Mouse (Mus musculus) kidney, postnatal 0 days (tissue): ENCODE results near the gene Ska2. TPM values are rescaled to one million over a fixed set of nuclear protein-coding genes. Genes with fewer than 3 reads are reported as not detected.
A peak's percentile ranks its signal among the peaks of the same experiment; 100 is the strongest.

Experiments used
- ATAC-seq: fragments of 200-750 bp; cut with Nextera tagmentation; replicated peaks from 2 replicates; pipeline ENCODE4 v1.8.0; 2017; ENCODE audit warnings: low read depth, moderate number of reproducible peaks, moderate TSS enrichment, moderate library complexity; ENCODE audit not compliant: low FRiP score
- DNase-seq: peaks from one replicate; pipeline ENCODE4 v3.0.0-alpha.2; 2016; ENCODE audit warnings: low spot score
- H3K27ac ChIP-seq: fragments of 300-500 bp; sonication (generic); 2 replicates; pipeline ENCODE4 v1.5.1; 2014; ENCODE audit warnings: mild to moderate bottlenecking
- H3K27me3 ChIP-seq: fragments of 300-500 bp; sonication (generic); 2 replicates; pipeline ENCODE4 v1.6.1; 2014; ENCODE audit warnings: low read length, mixed read lengths; ENCODE audit not compliant: insufficient read depth
- H3K36me3 ChIP-seq: fragments of 300-500 bp; sonication (generic); 2 replicates; pipeline ENCODE4 v1.6.1; 2014; ENCODE audit warnings: low read length, mixed read lengths; ENCODE audit not compliant: insufficient read depth
- H3K4me1 ChIP-seq: fragments of 300-500 bp; sonication (generic); replicated peaks from 2 replicates; pipeline ENCODE4 v1.6.1; 2014; ENCODE audit warnings: antibody characterized with exemption, low read length, mixed read lengths; ENCODE audit not compliant: insufficient read depth
- H3K4me2 ChIP-seq: fragments of 300-500 bp; sonication (generic); 2 replicates; pipeline ENCODE4 v1.6.1; 2014; ENCODE audit warnings: mild to moderate bottlenecking, low read length, moderate library complexity, mixed read lengths
- H3K4me3 ChIP-seq: fragments of 300-500 bp; sonication (generic); replicated peaks from 2 replicates; pipeline ENCODE4 v1.5.1; 2014; ENCODE audit warnings: low read depth, low read length
- H3K9ac ChIP-seq: fragments of 300-500 bp; sonication (generic); 2 replicates; pipeline ENCODE4 v1.6.1; 2014; ENCODE audit warnings: low read depth, low read length
- H3K9me3 ChIP-seq: fragments of 300-500 bp; sonication (generic); replicated peaks from 2 replicates; pipeline ENCODE4 v1.6.1; 2016; ENCODE audit warnings: low read length, inconsistent platforms, mixed read lengths
- CTCF ChIP-seq: IDR thresholded peaks from 2 replicates; pipeline ENCODE4 v1.5.1; 2016; ENCODE audit warnings: antibody characterized with exemption, low read depth, mild to moderate bottlenecking, moderate library complexity
- WGBS: fragments of 180-500 bp; shearing (Covaris S2); extraction: QIAGEN DNeasy Blood & Tissue Kit; methylation state at CpG from one replicate; pipeline ENCODE4 v1.1.7; 2014; 5-methylcytosine and 5-hydroxymethylcytosine counted together
- microRNA counts: library from miRNA; unstranded; fragments of <30 nt; microRNA quantifications from one replicate; lab custom pipeline; 2015
- microRNA-seq: library from miRNA; unstranded; fragments of <30 nt; microRNA quantifications from one replicate; pipeline ENCODE4, GENCODE M21; 2016
- polyA plus RNA-seq: library from polyadenylated mRNA; unstranded; fragments of >200 nt; fragmentation: Nextera tagmentation; extraction: Ambion mirVana; gene quantifications from 2 replicates; pipeline ENCODE4 v1.2.1, GENCODE M21; 2015

Gene Ska2
- polyA plus RNA-seq, 1 experiment from 2014 or later, result 31.0 TPM

DNA sequence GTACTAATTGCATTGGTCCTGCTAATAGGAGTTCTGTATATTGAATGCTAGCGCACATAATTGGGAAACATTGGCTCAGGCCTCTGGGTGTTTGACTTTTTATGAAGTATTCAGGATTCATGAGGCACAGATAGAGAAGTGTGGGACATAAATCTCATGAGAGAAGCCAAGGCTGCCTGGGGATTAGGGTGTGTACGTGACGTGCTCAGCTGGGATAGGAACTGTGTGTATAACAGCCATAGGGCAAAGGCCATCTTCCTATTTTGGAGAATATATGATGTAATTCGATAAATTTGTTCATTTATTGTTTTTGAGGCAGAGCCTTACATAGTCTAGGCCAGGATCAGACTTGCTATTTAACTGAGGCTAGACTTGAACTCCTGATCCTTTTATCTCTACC lies 53.7 kb downstream of the Ska2 start:
- Histone ChIP-seq H3K27me3 (no peaks in the 10 kb centered on the region), H3K27ac (no peak overlapping the region), H3K9ac (no peak overlapping the region), H3K4me2 (no peak overlapping the region), H3K4me1 (no peaks in the 10 kb centered on the region), H3K4me3 (no peak overlapping the region), H3K36me3 (0 out of 2 replicates have a peak, but pooled peaks cover 7% of the 10 kb centered on the region), H3K9me3 (no peaks in the 10 kb centered on the region)
- WGBS, result 89% methylated on average over 4 of the region's 4 CpGs
- ATAC-seq (no peak), DNase-seq (no peak)
- no peak for TF ChIP-seq CTCF

DNA sequence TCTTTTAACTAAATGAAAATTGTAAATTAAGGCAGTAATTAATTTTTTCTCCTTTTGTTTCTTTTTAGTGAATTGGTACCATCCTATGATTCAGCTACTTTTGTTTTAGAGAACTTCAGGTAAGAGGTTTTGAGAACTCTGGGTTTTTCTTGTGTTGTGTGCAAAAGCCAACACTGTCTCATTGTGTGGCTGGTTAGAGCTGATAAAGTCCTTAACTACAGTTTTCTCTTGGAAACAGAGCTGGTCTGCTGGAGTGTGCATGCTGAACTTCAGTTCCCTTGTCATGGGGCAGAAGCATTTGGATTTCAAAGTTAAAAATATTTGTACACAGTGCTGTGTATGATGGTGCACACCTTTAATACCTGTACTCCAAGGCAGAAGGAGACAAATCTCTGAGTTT lies 54.7 kb downstream of the Ska2 start:
- Histone ChIP-seq H3K9ac (no peak overlapping the region), H3K9me3 (no peaks in the 10 kb centered on the region), H3K36me3 (0 out of 2 replicates have a peak, but pooled peaks cover 10% of the 10 kb centered on the region), H3K4me1 (no peaks in the 10 kb centered on the region), H3K27ac (no peak overlapping the region), H3K4me3 (no peak overlapping the region), H3K4me2 (no peak overlapping the region), H3K27me3 (no peaks in the 10 kb centered on the region)
- no peak for DNase-seq
- no peak for TF ChIP-seq CTCF
- ATAC-seq, result no peak

DNA sequence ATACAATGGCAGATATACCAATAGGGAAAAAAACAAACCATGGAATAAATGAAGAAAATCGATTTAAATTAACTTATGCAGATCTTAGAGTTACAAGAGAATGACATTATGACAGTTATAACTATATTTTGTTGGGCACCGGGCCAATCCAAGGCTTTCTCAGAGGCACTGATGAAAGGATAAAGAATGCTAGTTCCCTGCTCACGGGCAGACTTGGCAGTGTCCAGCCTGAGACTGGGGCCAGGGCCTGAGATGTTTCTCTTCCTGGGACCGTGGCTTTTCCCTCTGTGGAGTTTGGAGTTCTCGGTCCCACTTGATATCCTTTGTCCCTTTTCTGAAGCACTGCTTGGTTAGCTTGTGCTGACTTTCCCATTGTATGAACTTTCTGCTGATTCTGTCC lies 64.6 kb downstream of the Ska2 start:
- ATAC-seq (no peak), DNase-seq (no peak)

More for the DNA sequence above, 64.6 kb downstream of the Ska2 start:
- Histone ChIP-seq H3K4me3 (no peak overlapping the region), H3K9me3 (no peaks in the 10 kb centered on the region), H3K27ac (no peak overlapping the region), H3K4me1 (no peaks in the 10 kb centered on the region), H3K4me2 (no peak overlapping the region), H3K9ac (no peak overlapping the region), H3K36me3 (peaks cover 3% of the 10 kb centered on the region; the same call in 1 of the 2 replicates), H3K27me3 (no peaks in the 10 kb centered on the region)
- TF ChIP-seq CTCF, result no peak
- WGBS, result 84% methylated on average over 5 of the region's 5 CpGs

MicroRNAs encoded within 50 kb of the gene (microRNA counts, 519-probe panel; counts per million panel counts)
- 6,477 counts per million, percentile 92 among the panel's probes with 10 or more counts for microRNA mmu-miR-301a (lab: Ali Mortazavi, UCI)

Small RNAs within 50 kb of the gene (microRNA-seq; reads per million reads assigned to microRNA genes)
- 910 reads per million, percentile 77 among the genes with 10 or more reads in this experiment for gene Mir301

Other genes starting within 250 kb of the Ska2 start
- 10.6 and 11.1 TPM in 2 replicates for gene Ypel2, start 115.5 kb upstream of the Ska2 start, polyA plus RNA-seq
- 22.3 and 24.4 TPM in 2 replicates for gene Gdpd1, start 35.2 kb upstream of the Ska2 start, polyA plus RNA-seq
- 12.6 and 13.2 TPM in 2 replicates for gene Smg8, start 22.5 kb upstream of the Ska2 start, polyA plus RNA-seq
- gene Prr11, start 526 bp upstream of the Ska2 start, polyA plus RNA-seq, result 3.7 and 4.0 TPM in 2 replicates
- 19.8 and 22.3 TPM in 2 replicates for gene Trim37, start 17.8 kb downstream of the Ska2 start, polyA plus RNA-seq
- gene Ppm1e, start 249.8 kb downstream of the Ska2 start, polyA plus RNA-seq, result 2.1 and 2.3 TPM in 2 replicates